Mouse (Mus musculus) forebrain, embryonic 12.5 days (tissue): ENCODE results near the gene Evi2b. TPM values are rescaled to one million over a fixed set of nuclear protein-coding genes. Genes with fewer than 3 reads are reported as not detected.

Experiments used
- ATAC-seq: fragments of 200-750 bp; cut with Nextera tagmentation; 2 replicates; pipeline ENCODE4 v1.8.0; 2017; ENCODE audit warnings: moderate TSS enrichment; ENCODE audit not compliant: low FRiP score
- H3K27ac ChIP-seq: fragments of 300-500 bp; sonication (generic); 2 replicates; pipeline ENCODE4 v1.5.1; 2016; ENCODE audit warnings: mild to moderate bottlenecking
- H3K27me3 ChIP-seq: fragments of 300-500 bp; sonication (generic); 2 replicates; pipeline ENCODE4 v1.6.1; 2016; ENCODE audit warnings: mild to moderate bottlenecking
- H3K36me3 ChIP-seq: fragments of 300-500 bp; sonication (generic); replicated peaks from 2 replicates; pipeline ENCODE4 v1.6.1; 2016; ENCODE audit warnings: mild to moderate bottlenecking
- H3K4me1 ChIP-seq: fragments of 300-500 bp; sonication (generic); 2 replicates; pipeline ENCODE4 v1.6.1; 2016
- H3K4me2 ChIP-seq: fragments of 300-500 bp; sonication (generic); 2 replicates; pipeline ENCODE4 v1.6.1; 2016; ENCODE audit warnings: mild to moderate bottlenecking, moderate library complexity
- H3K4me3 ChIP-seq: fragments of 300-500 bp; sonication (generic); replicated peaks from 2 replicates; pipeline ENCODE4 v1.5.1; 2016; ENCODE audit warnings: mild to moderate bottlenecking
- H3K9ac ChIP-seq: fragments of 300-500 bp; sonication (generic); 2 replicates; pipeline ENCODE4 v1.6.1; 2016; ENCODE audit warnings: mild to moderate bottlenecking
- H3K9me3 ChIP-seq: fragments of 300-500 bp; sonication (generic); 2 replicates; pipeline ENCODE4 v1.6.1; 2016
- WGBS: fragments of 180-500 bp; shearing (Covaris S2); methylation state at CpG from one replicate; pipeline ENCODE4 v1.1.7; 2016; 5-methylcytosine and 5-hydroxymethylcytosine counted together
- polyA plus RNA-seq: library from polyadenylated mRNA; unstranded; fragments of >200 nt; fragmentation: Nextera tagmentation; extraction: Ambion mirVana; gene quantifications from 2 replicates; pipeline ENCODE4 v1.2.1, GENCODE M21; 2016

Gene Evi2b
- polyA plus RNA-seq, 1 experiment from 2014 or later: not detected

GRCm38 (mm10) chr11:79530774-79531173 lies 7.2 kb upstream of the Evi2b start:
- 91% methylated on average over 11 of the region's 11 CpGs for WGBS
- peaks cover 15% of the 10 kb centered on the region for H3K36me3 ChIP-seq

GRCm38 (mm10) chr11:79530333-79530761 lies 6.8 kb upstream of the Evi2b start, which contains the start of the genes Evi2 and Evi2a:
Gene Evi2 (minus strand): TSS chr11:79530589.
Gene Evi2a (minus strand): TSS chr11:79530609.
- Histone ChIP-seq H3K4me1 (peaks cover 12% of the 10 kb centered on the region; the same call in 1 of the 2 replicates), H3K36me3 (peaks cover 12% of the 10 kb centered on the region), H3K4me3 (no peak within 1 kb of the TSS), H3K9ac (no peak within 1 kb of the TSS), H3K4me2 (no peak within 1 kb of the TSS), H3K27ac (no peak within 1 kb of the TSS), H3K27me3 (no peaks in the 10 kb centered on the region), H3K9me3 (no peaks in the 10 kb centered on the region)
- ATAC-seq: no peak
- 91% methylated on average over 7 of the region's 7 CpGs for WGBS

More at GRCm38 (mm10) chr11:79530774-79531173, 7.2 kb upstream of the Evi2b start:
- Histone ChIP-seq H3K4me1 (peaks cover 12% of the 10 kb centered on the region; the same call in 1 of the 2 replicates), H3K27ac (no peak overlapping the region), H3K9me3 (no peaks in the 10 kb centered on the region), H3K4me2 (no peak overlapping the region), H3K9ac (no peak overlapping the region), H3K27me3 (no peaks in the 10 kb centered on the region), H3K4me3 (no peak overlapping the region)
- ATAC-seq: no peak

- peaks cover 11% of the 10 kb centered on the region; the same call in 1 of the 2 replicates for H3K4me1 ChIP-seq
- no peaks in the 10 kb centered on the region for H3K27me3 ChIP-seq
- H3K4me2 ChIP-seq: no peak overlapping the region
- H3K9me3 ChIP-seq: no peaks in the 10 kb centered on the region
- no peak overlapping the region for H3K4me3 ChIP-seq
- 89% methylated on average over 2 of the region's 2 CpGs for WGBS
- peaks cover 14% of the 10 kb centered on the region for H3K36me3 ChIP-seq
- H3K9ac ChIP-seq: no peak overlapping the region
- ATAC-seq: no peak
- no peak overlapping the region for H3K27ac ChIP-seq
Observed at GRCm38 (mm10) chr11:79529736-79530135, 6.2 kb upstream of the Evi2b start.

GRCm38 (mm10) chr11:79529226-79529625 lies 5.7 kb upstream of the Evi2b start:
- Histone ChIP-seq H3K36me3 (peaks cover 16% of the 10 kb centered on the region), H3K4me1 (peaks cover 6% of the 10 kb centered on the region; the same call in 1 of the 2 replicates), H3K4me2 (no peak overlapping the region), H3K27me3 (no peaks in the 10 kb centered on the region), H3K9ac (no peak overlapping the region), H3K27ac (no peak overlapping the region), H3K4me3 (no peak overlapping the region), H3K9me3 (no peaks in the 10 kb centered on the region)
- no peak for ATAC-seq
- WGBS: 99% methylated on average over 6 of the region's 6 CpGs

- no peak for ATAC-seq
- H3K9ac ChIP-seq: no peak overlapping the region
- no peak overlapping the region for H3K27ac ChIP-seq
- no peak overlapping the region for H3K4me2 ChIP-seq
- 98% methylated on average over 3 of the region's 3 CpGs for WGBS
- 0 out of 2 replicates have a peak, but pooled peaks cover 3% of the 10 kb centered on the region for H3K4me1 ChIP-seq
- no peaks in the 10 kb centered on the region for H3K9me3 ChIP-seq
- H3K36me3 ChIP-seq: peaks cover 16% of the 10 kb centered on the region
- no peak overlapping the region for H3K4me3 ChIP-seq
- no peaks in the 10 kb centered on the region for H3K27me3 ChIP-seq
Observed at GRCm38 (mm10) chr11:79528601-79529000, 5.0 kb upstream of the Evi2b start.

GRCm38 (mm10) chr11:79527739-79528384 lies 4.3 kb upstream of the Evi2b start:
- Histone ChIP-seq H3K4me2 (no peak overlapping the region), H3K4me1 (no peaks in the 10 kb centered on the region), H3K9me3 (no peaks in the 10 kb centered on the region), H3K9ac (no peak overlapping the region), H3K4me3 (no peak overlapping the region), H3K36me3 (peaks cover 14% of the 10 kb centered on the region), H3K27me3 (no peaks in the 10 kb centered on the region), H3K27ac (no peak overlapping the region)
- WGBS: 91% methylated on average over 5 of the region's 5 CpGs
- ATAC-seq: no peak

- H3K27me3 ChIP-seq: no peaks in the 10 kb centered on the region
- WGBS: 89% methylated on average over 15 of the region's 15 CpGs
- H3K27ac ChIP-seq: no peak overlapping the region
- H3K9ac ChIP-seq: no peak overlapping the region
- H3K36me3 ChIP-seq: peaks cover 10% of the 10 kb centered on the region
- no peak for ATAC-seq
- H3K4me2 ChIP-seq: no peak overlapping the region
- H3K4me3 ChIP-seq: no peak overlapping the region
- no peaks in the 10 kb centered on the region for H3K4me1 ChIP-seq
- H3K9me3 ChIP-seq: no peaks in the 10 kb centered on the region
Observed at GRCm38 (mm10) chr11:79527015-79527738, 3.6 kb upstream of the Evi2b start.

- no peak overlapping the region for H3K9ac ChIP-seq
- H3K4me2 ChIP-seq: no peak overlapping the region
- H3K27me3 ChIP-seq: no peaks in the 10 kb centered on the region
- no peak for ATAC-seq
- H3K36me3 ChIP-seq: peaks cover 4% of the 10 kb centered on the region
- WGBS: 94% methylated on average over 3 of the region's 3 CpGs
- no peak overlapping the region for H3K27ac ChIP-seq
- no peak overlapping the region for H3K4me3 ChIP-seq
- no peaks in the 10 kb centered on the region for H3K9me3 ChIP-seq
- no peaks in the 10 kb centered on the region for H3K4me1 ChIP-seq
Observed at GRCm38 (mm10) chr11:79526549-79526948, 3.0 kb upstream of the Evi2b start.

GRCm38 (mm10) chr11:79524310-79524575 lies 681 bp upstream of the Evi2b start:
- ATAC-seq: no peak

GRCm38 (mm10) chr11:79522944-79523343 lies 618 bp downstream of the Evi2b start:
- Histone ChIP-seq H3K27ac (no peak overlapping the region), H3K9me3 (no peaks in the 10 kb centered on the region), H3K4me1 (no peaks in the 10 kb centered on the region), H3K4me3 (no peak overlapping the region), H3K36me3 (0 out of 2 replicates have a peak, but pooled peaks cover 4% of the 10 kb centered on the region), H3K9ac (no peak overlapping the region), H3K27me3 (no peaks in the 10 kb centered on the region), H3K4me2 (no peak overlapping the region)
- no peak for ATAC-seq
- 82% methylated on average over 1 of the region's 1 CpGs for WGBS

More at GRCm38 (mm10) chr11:79524310-79524575, 681 bp upstream of the Evi2b start:
- Histone ChIP-seq H3K9me3 (no peaks in the 10 kb centered on the region), H3K27ac (no peak overlapping the region), H3K4me3 (no peak overlapping the region), H3K4me2 (no peak overlapping the region), H3K4me1 (no peaks in the 10 kb centered on the region), H3K27me3 (no peaks in the 10 kb centered on the region), H3K36me3 (peaks cover 4% of the 10 kb centered on the region; the same call in 1 of the 2 replicates), H3K9ac (no peak overlapping the region)
- 97% methylated on average over 1 of the region's 1 CpGs for WGBS

- Histone ChIP-seq H3K27ac (no peak overlapping the region), H3K9ac (no peak overlapping the region), H3K4me1 (no peaks in the 10 kb centered on the region), H3K4me2 (no peak overlapping the region), H3K9me3 (no peaks in the 10 kb centered on the region), H3K36me3 (0 out of 2 replicates have a peak, but pooled peaks cover 4% of the 10 kb centered on the region), H3K4me3 (no peak overlapping the region), H3K27me3 (no peaks in the 10 kb centered on the region)
- ATAC-seq: no peak
Observed at GRCm38 (mm10) chr11:79521930-79522329, 1.6 kb downstream of the Evi2b start.

- H3K4me2 ChIP-seq: no peak overlapping the region
- H3K4me1 ChIP-seq: no peaks in the 10 kb centered on the region
- no peak overlapping the region for H3K9ac ChIP-seq
- no peak overlapping the region for H3K4me3 ChIP-seq
- no peak for ATAC-seq
- 0 out of 2 replicates have a peak, but pooled peaks cover 4% of the 10 kb centered on the region for H3K36me3 ChIP-seq
- H3K9me3 ChIP-seq: no peaks in the 10 kb centered on the region
- no peak overlapping the region for H3K27ac ChIP-seq
- H3K27me3 ChIP-seq: no peaks in the 10 kb centered on the region
Observed at GRCm38 (mm10) chr11:79520772-79521171, 2.8 kb downstream of the Evi2b start.
